Mouse (Mus musculus) heart, postnatal 0 days (tissue): ENCODE results near the gene Ispd.

Source experiments
- CTCF ChIP-seq: IDR thresholded peaks from 2 replicates; pipeline ENCODE4 v1.5.1; 2016; ENCODE audit warnings: antibody characterized with exemption, control low read depth, low read depth
- EP300 ChIP-seq: IDR thresholded peaks from 2 replicates; pipeline ENCODE4 v1.6.1; 2016; ENCODE audit warnings: antibody characterized with exemption, low read depth

GRCm38 (mm10) chr12:36344131-36344530 is 37.1 kb upstream of the Ispd start:
- no peak for TF ChIP-seq CTCF
- TF ChIP-seq EP300 = no peak
